Mouse (Mus musculus) kidney, adult 18-20 months (tissue): Measurements from ENCODE around the gene Casp3.
"Not testable (repeated sequence)": the region's sequence is repeated elsewhere in the genome, so short reads cannot be mapped to it uniquely, and the experiment has no call there.

Experiments
- DNase-seq: peaks from one replicate; pipeline ENCODE4 v3.0.0; 2021

The Casp3 gene

DNA sequence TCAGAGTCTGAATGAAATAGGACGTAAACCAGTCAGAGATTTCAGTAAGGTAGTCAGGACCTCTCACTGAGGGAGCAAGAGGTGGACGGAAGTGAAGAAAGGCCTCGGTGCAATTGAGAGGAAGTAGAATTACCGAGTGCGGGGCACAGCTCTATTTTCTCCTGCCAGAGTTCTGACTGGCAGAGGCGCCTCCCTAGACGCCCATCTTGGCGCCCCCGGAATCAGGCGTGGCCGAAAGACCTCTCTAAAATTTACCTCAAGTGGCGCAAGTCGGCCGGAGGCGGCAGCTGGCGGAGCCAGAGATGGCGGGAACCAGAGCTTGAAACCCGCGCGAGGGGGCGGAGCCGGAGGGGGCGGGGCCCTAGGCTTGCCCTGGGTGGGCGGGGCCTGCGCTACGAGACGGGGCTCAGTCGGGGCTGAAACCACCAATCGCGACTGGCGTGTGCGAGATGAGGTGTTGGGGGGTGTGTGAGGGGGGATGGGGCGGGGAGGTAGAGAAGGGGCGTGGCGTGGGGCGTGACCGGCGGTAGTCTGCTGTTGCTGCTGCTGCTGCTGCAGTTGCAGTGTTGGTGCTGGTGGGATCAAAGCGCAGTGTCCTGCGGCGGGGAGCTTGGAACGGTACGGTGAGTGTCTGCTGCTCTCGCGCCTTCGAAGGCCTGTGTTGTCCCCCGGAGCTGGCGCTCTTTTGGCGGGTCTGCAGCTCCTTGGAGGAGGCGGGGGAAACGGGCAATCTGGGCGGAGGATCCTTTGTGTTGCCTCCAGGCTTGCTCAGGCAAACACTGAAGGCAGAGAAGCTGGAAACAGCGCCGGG, at the start of gene Casp3, which contains the start of gene Primpol:
TSS of gene Casp3 (plus strand) at position 413 of the 811 bp plus-strand sequence.
TSS of gene Primpol (minus strand) at position 334 of the 811 bp plus-strand sequence.
- peak; percentile 97 for DNase-seq

DNA sequence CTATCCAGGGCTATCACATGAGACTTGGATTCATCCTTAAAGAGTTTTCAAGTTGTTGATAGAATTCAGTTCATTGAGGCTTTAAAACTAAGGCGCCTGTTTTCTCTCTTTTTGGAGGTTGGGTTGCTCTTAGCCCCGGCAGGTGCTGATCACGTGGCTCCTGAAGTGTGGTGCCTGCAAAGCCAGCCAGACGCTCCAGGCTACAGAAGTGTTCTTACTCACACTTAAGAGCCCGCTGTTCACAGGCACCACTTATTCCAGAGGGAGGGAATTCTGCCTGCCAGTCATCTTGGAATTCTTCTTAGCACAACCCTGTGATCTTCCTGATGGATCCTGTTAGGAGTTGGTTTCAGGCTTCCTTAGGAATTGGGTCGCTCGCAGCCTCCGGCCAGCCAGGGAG, 49.1 kb upstream of the Casp3 start:
- no peak for DNase-seq

DNA sequence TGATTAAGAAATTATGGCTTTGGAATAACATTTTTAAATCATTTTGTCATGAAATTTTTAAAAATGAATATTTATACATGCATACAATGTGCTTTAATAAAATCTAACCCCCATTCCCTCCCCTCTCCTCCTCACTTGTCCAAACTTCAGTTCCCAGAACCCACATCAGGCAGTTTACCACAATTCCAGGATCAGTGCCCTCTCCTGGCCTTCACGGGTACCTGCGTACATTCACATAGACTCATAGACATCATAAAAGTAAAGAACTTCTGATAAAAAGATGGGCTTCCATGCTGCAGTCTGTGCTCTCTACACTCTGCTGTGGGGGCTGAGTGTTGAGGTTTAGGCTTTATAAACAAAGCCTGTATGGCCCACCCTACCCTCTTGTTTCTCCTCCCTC, 48.1 kb upstream of the Casp3 start:
- no peak for DNase-seq

DNA sequence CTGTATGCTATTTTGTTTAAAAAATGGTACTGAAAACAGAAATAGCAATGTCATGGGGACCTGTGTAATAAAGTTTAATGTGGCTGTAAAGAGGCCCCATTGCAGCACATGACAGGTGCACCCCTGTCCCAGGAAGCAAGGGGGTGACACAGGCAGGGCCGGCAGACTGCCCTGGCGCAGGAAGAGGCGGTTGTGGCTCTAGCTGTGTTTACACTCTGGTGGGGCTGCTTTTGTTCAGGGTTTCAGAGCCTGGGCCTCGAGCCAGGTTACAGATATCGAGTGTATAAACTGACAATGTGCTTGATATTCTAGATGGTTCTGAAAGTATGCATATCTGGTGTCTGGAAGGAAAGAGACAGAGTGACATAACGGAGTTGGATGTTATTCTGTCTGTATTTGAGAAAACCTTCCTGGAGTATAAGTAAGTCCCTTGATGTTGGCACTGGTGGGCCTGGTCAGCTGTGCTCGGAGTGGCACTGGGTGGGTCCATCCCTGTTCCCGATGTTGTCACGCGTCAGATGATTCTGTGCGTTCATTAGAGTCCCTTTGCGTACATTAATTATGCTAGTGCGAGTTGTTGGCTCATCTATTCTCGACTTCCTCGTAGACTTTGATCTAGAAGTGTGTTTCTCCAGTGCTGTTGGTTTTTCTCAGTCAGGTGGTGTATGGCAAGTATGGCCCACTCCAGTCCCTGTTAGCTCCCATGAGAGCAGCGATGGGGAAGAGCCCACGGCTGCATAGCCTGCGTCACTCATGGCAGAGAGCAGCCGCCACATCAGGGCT, 47.2 kb upstream of the Casp3 start:
- no peak for DNase-seq

DNA sequence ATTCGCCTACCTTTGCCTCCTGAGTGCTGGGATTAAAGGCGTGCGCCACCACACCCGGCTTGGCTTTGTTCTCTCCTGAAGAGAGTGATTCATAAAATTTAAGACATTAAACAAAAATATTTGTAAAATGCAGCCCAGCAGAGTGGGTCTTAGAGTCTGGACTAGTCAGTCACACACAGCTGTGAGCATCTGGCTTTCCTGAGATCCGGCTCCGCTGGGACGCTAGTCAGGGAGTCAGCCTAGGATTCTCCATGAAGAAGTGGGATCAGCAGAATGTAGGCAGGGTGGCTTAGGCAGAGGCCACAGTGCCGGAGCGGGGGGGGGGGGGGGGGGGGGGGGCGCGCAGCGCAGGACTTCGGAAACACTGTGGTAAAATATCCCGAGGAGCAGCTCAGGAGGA, 46.4 kb upstream of the Casp3 start:
- no peak for DNase-seq

DNA sequence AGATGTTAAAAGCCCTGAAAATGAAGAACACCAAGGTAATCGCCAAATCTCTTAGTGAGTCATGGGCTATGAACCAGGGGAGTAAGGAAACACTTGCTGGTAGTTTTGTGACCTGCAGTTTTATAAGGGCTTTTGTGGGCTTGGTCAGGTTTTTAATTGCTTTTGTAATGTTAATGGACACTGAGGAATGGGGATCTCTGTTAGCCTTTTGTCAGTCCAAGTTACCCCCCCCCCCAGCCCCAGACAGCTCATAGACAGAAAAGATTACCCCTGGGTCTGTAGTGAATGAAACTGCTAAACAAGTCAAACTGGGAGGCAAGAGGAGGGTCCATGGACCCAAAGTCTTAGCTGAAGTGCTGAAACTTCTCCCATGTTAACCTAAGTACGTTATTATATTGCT, 43.6 kb upstream of the Casp3 start:
- DNase-seq: no peak

DNA sequence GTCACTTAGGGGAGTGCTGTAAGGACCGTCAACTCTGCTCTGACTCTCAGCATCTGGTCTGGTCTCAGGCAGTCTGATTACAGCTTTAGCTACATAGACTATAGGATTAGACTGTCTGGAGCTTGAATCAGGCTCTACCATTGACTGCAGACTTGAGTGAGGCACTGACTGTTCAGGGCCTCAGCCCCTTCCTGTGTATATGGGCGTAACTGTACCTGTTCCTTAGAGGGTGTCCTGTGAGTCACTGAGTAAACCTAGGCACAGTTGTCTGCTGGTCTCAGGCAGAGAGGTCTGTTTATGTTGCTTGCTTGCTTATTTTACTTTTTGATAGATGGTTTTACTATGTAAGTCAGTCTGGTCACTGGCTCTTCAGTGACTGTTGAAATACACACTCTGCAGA, 43.1 kb upstream of the Casp3 start:
- DNase-seq: no peak

DNA sequence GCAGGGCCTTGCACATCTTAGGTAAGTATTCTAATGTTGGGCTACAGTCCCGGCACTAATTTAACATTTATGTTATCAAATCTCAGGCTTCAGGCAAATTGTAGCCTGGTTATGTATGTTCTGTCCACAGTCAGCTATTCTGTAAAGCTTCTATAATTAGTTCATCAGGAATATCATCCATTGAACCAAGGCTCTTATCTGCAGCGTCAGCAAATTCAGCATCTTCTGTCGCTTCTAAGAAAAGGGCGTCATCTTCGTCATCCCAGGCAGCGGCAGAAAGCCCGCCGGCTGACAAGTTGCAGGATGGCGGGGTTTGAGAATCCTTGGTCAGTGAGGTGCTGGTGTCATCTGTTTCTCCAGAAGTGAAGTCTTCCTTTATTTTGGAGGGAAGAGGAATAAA, 38.3 kb upstream of the Casp3 start:
- DNase-seq: no peak

DNA sequence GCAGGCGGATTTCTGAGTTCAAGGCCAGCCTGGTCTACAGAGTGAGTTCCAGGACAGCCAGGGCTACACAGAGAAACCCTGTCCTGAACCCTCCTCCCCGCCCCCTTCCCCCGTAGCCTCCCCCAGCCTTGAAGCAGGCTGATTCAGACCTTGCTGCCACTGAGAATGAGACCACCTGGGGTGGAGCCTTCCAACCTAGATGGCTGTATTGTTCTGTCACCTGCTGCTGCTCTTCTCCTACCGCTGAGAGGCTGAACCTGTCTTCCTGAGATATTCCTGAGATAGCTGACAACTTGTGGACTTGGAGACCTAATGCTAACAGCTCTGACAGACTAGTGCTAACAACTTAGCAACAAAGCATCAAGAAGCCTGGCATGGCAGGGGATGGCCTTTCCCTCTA, 32.8 kb upstream of the Casp3 start:
- DNase-seq: not testable (repeated sequence)

DNA sequence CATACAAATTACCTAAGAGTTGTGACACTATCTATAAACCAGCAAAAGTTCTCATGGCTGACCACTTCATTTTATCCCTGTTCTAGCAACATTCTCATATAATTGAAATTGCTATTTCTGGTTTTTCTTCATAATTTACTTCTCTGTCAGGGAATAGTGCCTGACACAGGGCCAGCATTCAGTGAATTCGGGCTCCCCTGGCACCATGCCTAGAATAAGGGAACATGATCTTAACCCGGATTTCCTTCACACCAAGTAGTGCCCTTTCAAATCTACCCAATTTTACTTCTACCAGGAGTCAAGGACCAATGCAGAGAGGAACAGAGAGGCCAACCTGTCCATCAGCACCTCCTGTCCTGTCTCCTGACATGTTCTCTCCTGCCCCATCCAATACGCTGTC, 31.5 kb upstream of the Casp3 start:
- no peak for DNase-seq

DNA sequence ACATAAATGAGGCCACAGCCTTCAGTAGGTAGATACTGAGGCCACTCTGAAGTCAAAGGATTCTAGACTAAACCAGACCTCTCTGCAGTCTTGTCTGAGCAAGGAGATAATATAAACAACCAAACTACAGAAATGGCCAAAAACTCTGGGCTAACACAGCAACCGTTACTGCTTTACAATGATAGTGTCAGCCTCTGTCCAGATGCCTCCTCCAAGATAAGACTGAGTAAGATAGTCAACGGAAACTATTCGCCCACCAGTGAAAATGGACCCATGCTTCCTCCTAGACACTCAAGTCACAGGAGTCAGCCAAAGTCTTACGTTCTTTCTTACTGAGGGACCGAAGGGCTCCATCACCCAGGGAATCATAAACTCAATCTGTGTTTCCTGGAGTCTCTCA, 29.2 kb upstream of the Casp3 start:
- no peak for DNase-seq

DNA sequence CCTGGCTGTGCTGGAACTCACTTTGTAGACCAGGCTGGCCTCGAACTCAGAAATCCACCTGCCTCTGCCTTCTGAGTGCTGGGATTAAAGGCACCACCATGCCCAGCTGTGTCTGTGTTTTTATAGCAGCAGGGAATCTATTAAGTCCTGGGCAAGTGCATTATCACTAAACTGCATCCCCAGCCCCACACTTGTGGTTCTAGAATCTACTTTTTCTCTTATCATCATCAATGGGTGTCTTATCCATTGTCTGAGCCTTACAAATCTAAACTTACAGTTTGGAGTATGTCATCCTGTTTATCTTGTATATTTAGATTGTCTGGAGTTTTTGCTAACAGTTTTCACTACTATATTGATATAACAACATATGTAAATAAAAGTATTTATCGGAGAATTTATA, 28.4 kb upstream of the Casp3 start:
- DNase-seq: no peak

DNA sequence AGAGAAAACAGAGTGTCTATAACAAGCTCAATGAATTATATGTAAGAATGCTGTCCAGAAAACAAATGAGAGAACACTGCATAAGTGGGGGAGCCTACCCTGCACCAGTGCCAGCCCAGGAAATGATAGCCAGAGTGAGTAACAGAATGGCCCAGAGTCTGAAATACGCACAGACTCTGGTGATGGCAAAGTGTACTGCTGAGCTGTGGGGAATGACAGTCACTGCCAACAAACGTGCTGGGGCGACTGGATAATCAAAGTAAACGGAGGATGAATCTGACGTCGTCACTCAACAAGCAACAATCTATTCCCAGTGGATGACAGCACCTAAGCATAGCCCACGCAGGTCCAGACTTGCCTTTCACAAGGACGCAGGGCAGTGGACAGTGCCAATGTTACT, 24.0 kb upstream of the Casp3 start:
- DNase-seq: no peak

DNA sequence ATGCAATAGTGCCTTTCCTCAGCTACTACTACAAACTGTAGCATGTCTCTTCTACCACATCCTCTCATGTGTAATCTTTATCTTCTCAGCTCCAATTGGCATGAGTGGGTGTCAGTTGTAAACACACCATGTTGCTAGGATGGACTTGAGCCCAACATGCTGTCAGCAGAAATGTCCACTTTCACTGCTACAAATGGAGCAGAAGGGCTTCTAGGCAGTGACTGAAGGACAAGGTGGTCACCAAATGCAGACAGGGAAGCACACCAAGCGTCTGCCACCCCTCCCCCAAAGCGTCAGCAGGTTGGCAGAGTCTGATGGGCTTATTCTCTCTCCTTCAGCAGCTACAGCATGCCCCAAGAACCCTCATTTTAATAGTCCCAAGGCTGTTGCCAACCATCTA, 23.3 kb upstream of the Casp3 start:
- DNase-seq: no peak

DNA sequence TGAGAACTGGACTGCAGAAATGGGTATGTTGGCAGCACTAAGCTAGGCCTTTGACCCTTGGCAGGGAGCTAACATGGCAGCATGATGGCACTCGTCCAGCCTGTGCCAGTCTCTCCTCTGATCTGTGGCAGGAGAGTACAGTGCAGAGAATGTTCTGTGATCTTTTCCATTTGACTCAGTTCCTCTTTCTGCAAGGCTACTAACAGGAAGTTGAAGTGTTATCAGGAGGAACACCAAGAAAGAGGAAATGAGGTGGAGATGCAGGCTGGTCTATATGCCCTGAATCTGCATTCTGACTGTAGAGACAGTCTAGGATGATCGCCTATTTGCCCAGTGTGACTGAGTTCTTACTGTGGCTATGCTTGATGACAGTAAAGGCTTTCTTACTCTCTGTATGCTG, 21.5 kb upstream of the Casp3 start:
- DNase-seq: peak; percentile 64

DNA sequence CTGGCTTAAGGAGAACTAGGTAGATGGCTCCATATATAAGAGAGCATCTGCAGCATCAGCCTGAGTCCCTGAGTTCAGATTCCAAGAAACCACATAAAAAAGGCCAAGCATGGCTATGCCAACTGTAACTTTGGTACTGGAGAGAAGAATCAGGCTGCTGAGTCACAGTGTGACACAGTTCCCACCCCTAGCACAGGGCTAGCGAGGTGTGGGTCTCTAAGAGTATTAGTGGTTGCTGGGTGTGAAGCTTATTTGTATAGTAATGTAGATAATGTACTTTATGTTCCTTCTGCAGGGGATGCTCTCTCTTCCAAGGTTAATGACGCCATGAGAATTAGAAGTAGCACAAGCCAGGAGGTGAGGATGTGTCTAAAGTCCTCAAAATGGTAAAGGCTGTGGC, 20.6 kb upstream of the Casp3 start:
- DNase-seq: no peak

DNA sequence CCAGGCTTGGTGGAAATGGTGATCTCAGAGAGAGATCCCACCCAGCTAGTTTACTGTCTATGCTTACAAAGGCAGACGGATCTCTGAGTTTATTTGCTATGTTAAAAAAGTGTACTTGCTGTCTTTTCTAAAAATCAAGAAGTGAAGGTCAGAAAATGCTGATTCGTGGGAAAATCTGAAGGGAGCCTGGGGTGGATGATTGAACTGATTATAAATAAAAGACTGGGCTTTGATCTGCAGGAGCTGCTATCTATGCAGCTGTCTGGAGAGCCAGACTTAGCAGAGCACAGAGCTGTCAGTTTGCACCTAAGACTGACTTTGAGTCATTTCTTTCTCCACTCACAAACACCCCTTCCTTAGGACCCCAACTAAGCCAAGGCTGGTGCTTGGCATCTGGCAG, 19.7 kb upstream of the Casp3 start:
- no peak for DNase-seq

DNA sequence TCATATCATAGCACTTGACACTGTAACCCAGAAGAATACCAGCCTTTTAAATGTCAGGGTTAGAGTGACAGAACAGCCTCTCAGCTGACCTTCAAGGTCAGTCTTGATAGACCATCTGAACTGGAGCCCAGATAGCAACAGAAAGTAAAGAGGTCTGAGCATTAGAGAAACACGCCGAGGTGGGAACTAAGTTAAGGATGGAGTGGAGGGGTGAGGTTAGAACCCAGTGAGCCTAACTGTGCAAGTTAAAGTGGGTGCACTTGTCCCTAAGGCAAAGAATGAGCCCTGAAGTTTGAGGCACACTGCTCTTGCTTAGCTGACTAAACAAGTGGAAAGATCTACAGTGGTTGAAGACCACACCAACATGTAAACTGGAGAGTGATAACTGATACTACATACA, 19.0 kb upstream of the Casp3 start:
- DNase-seq: no peak

DNA sequence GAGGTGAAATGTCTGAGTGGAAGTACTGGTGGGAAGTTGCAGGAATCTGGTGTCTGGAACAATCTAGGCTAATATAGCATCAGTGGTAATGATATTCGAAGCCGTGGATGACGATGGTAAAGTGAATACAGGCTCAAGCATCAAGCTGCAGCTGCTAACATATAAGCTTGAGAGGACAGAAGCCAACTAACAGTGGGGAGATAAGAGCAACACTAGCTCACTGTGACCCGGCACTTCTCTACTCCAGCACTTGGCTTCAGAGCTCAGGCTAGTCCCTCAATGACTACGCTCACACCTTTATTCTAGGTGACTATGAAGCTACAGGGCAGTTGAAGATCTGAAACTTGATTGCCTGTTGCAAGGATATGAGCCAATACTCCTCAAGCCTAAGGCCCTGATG, 18.3 kb upstream of the Casp3 start:
- no peak for DNase-seq

DNA sequence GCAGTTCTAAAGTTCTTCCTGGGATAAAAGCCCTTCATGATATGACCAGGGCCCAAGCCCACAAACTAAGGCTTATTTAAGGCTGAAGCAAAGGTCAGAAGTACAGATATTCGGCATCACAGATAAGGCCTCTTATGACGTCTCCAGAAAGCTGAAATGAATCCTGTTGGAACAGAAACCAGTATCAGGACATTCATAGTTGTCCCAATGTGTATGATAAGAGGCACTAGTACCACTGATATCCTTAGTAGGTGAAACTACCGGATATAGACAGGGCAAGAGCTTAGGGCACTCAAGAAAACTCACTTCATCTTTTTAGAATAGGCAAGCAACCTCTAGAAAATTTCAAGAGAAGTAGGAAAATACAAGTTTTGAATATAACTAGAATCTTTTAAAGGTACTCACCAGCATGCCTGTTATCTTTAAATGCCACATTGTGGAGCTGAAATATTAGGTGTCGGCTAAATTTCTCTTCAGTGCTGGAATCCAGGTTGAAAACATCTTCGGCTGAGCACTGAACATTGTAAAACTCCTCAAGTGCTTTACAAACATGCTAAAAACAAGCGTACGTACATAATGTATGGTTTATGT, 17.7 kb upstream of the Casp3 start:
- no peak for DNase-seq

DNA sequence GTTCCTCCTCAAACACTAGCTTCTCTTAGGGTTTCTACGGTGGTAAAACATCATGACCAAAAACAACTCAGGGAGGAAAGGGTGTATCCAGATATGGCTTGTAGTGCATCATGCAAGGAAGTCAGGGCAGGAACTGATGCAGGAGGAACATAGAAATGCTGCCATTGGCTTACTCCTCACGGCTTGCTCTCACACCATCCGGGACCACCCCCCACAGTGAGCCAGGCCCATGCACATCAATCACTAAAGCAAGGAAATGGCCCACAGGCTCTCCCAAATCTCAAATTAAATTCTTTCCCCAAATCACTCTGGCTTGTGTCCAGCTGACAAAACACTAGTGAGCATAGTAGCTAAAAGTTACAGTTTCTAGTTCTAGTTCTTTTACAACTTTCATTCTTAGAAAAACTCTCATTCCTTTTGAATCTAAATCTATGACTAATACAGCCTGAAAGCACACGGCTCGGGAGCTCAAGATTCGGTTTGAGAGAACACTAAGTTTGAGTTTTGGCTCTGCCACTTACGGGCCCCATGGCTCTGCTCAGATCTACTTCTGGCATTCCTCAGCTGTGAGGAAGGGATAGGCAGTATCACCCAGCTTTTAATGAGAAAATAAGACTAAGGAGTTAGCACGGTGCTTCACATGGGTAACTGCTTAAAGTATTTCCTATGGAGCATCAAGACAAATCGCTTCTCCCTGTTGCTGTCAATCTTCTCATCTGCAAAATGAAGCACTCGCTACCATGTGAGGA, 16.0 kb upstream of the Casp3 start:
- no peak for DNase-seq

DNA sequence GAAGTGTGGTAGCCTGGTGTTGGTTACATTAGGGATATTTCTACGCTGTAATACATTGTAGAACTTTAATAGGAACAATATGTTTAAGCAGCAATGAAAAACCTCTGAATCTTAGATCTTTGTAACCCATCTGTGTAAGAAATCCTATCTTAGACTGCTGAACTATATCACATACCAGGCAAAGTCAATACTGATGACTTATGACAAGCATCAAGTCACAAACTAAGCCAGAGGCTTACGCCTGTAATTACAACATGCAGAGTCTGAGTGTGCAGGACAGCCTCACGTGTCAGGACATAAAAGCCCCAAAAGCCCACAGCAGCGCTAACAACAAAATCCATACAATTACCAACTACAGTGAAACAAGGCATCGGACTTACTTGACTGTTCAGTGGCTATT, 13.5 kb upstream of the Casp3 start:
- no peak for DNase-seq

DNA sequence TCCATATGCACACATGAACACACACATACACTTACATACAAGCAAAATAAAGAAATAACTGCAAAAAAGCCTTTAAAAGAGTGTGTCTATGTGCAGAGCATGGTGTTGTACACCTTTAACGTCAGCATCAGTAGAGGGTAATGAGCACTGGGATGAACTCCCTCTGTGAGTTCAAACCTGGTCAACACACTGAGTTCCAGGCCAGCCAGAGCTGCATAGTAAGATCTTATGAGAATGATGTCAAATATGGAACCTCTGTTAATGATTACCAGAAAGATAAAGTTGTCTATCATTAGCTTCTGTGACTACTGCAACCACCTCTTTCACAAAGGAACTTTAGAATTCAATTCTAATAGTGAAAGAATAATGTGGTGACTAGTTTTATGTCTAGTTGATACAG, 10.2 kb upstream of the Casp3 start:
- DNase-seq: no peak
